Mouse (Mus musculus) induced T-regulatory cell, adult 2 months (primary cell): ENCODE measurements around the gene Kank2.

Experiments used
- DNase-seq: peaks from one replicate; pipeline ENCODE4 v3.0.0-alpha.2; 2012; ENCODE audit warnings: low read depth

Kank2 gene

DNA sequence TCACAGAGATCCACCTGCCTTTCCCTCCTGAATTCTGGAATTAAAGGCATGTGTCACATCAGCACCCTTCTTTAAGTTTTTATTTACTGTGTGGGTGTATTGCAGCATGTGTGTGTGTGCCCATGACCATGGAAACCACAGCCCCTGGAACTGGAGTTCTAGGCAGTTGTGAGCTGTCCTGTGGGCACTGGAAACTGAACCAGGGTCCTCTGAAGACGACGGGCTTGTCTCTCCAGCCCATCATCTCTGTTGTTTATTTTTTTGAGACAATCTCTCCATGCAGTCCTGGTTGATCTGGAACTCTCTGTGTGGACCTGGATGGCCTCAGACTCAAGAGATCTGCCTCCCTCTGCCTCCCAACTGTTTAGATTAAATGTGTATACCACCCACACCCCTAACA is 81.5 kb downstream of the Kank2 start:
- DNase-seq: no peak
